Mouse (Mus musculus) embryonic facial prominence, embryonic 15.5 days (tissue): ENCODE results near the gene Zfp692. TPM values are rescaled to one million over a fixed set of nuclear protein-coding genes. Genes with fewer than 3 reads are reported as not detected.
"Not testable (repeated sequence)": the region's sequence is repeated elsewhere in the genome, so short reads cannot be mapped to it uniquely, and the experiment has no call there.

ENCODE experiments used
- ATAC-seq: fragments of 200-750 bp; cut with Nextera tagmentation; 2 replicates; pipeline ENCODE4 v1.8.0; 2017; ENCODE audit warnings: low read depth, moderate TSS enrichment; ENCODE audit not compliant: insufficient number of reproducible peaks, low FRiP score, low TSS enrichment
- H3K27ac ChIP-seq: fragments of 300-500 bp; sonication (generic); replicated peaks from 2 replicates; pipeline ENCODE4 v1.5.1; 2015; ENCODE audit warnings: mild to moderate bottlenecking, inconsistent platforms
- H3K27me3 ChIP-seq: fragments of 300-500 bp; sonication (generic); 2 replicates; pipeline ENCODE4 v1.6.1; 2015; ENCODE audit warnings: inconsistent platforms
- H3K36me3 ChIP-seq: fragments of 300-500 bp; sonication (generic); 2 replicates; pipeline ENCODE4 v1.6.1; 2015; ENCODE audit warnings: mild to moderate bottlenecking, inconsistent platforms
- H3K4me1 ChIP-seq: fragments of 300-500 bp; sonication (generic); 2 replicates; pipeline ENCODE4 v1.6.1; 2015; ENCODE audit warnings: inconsistent platforms
- H3K4me2 ChIP-seq: fragments of 300-500 bp; sonication (generic); replicated peaks from 2 replicates; pipeline ENCODE4 v1.6.1; 2015; ENCODE audit warnings: mild to moderate bottlenecking, inconsistent platforms
- H3K4me3 ChIP-seq: fragments of 300-500 bp; sonication (generic); replicated peaks from 2 replicates; pipeline ENCODE4 v1.5.1; 2015; ENCODE audit warnings: mild to moderate bottlenecking, inconsistent platforms
- H3K9ac ChIP-seq: fragments of 300-500 bp; sonication (generic); 2 replicates; pipeline ENCODE4 v1.6.1; 2015; ENCODE audit warnings: inconsistent platforms
- H3K9me3 ChIP-seq: fragments of 300-500 bp; sonication (generic); replicated peaks from 2 replicates; pipeline ENCODE4 v1.6.1; 2016; ENCODE audit warnings: inconsistent platforms
- WGBS: fragments of 180-500 bp; shearing (Covaris S2); methylation state at CpG from one replicate; pipeline ENCODE4 v1.1.7; 2015; 5-methylcytosine and 5-hydroxymethylcytosine counted together
- polyA plus RNA-seq: library from polyadenylated mRNA; unstranded; fragments of >200 nt; fragmentation: Nextera tagmentation; extraction: Ambion mirVana; gene quantifications from 2 replicates; pipeline ENCODE4 v1.2.1, GENCODE M21; 2015

Gene Zfp692
- polyA plus RNA-seq, 1 experiment from 2014 or later = 37.1 TPM

DNA sequence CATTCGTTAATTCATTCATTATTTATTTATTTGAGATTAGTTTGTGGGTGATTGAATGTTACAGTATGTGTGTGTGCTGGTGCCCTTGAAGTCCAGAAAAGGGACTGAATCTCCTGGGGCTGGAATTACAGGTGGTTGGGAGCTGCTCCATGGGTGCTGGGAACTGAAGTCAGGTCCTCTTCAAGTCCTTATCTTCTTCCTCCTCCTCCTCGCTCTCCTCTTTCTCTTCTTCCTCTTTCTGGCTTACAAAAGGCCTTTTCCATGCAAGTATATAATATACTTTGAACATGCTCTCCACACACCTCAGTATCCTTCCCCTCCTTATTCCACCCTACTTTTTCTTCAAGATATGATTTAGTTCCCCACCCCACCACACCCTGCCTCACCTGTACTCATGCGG is 50.2 kb downstream of the Zfp692 start:
- H3K27me3 ChIP-seq = no peaks in the 10 kb centered on the region
- H3K4me2 ChIP-seq = no peak overlapping the region
- no peaks in the 10 kb centered on the region for H3K4me1 ChIP-seq
- no peaks in the 10 kb centered on the region for H3K9me3 ChIP-seq
- no peak overlapping the region for H3K4me3 ChIP-seq
- H3K9ac ChIP-seq = no peak overlapping the region
- WGBS = 87% methylated on average over 3 of the region's 3 CpGs
- H3K36me3 ChIP-seq = no peaks in the 10 kb centered on the region
- no peak for ATAC-seq
- no peak overlapping the region for H3K27ac ChIP-seq

DNA sequence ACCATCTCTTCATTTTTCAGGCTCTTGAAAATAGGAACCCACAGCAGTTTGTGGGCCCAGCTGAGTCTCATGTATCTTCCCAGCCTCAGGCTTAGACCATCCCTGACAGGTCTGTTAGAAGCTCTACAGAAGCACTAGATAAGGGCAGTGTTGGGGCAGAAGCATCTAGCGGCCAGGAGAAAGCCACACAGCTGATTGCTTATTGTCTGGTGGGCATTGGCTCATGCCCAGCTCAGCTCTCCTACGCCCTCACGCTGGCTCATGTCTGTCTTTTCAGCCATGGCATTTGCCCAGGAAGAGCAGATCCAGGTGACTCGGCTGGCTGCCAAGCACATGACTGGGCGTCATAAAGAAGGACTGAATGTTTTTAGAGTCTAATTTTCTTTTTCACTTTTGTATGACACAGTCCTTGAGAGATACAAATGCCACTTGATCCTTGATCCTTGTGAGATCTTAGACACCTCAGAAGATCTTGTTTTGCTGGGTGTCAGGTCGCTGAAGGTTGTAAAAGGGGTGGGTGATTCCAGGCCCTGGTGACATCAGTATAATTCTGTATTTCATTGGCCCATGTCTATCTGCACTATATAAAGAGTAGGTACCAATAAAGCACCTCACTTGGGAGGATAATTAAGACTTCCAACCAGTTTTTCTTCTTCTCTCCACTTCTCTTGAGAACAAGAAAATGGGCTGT is 51.1 kb downstream of the Zfp692 start:
- H3K36me3 ChIP-seq = no peaks in the 10 kb centered on the region
- no peaks in the 10 kb centered on the region for H3K9me3 ChIP-seq
- no peaks in the 10 kb centered on the region for H3K27me3 ChIP-seq
- no peak overlapping the region for H3K4me2 ChIP-seq
- no peaks in the 10 kb centered on the region for H3K4me1 ChIP-seq
- WGBS = 76% methylated on average over 6 of the region's 6 CpGs
- H3K4me3 ChIP-seq = no peak overlapping the region
- no peak for ATAC-seq
- no peak overlapping the region for H3K27ac ChIP-seq
- no peak overlapping the region for H3K9ac ChIP-seq

DNA sequence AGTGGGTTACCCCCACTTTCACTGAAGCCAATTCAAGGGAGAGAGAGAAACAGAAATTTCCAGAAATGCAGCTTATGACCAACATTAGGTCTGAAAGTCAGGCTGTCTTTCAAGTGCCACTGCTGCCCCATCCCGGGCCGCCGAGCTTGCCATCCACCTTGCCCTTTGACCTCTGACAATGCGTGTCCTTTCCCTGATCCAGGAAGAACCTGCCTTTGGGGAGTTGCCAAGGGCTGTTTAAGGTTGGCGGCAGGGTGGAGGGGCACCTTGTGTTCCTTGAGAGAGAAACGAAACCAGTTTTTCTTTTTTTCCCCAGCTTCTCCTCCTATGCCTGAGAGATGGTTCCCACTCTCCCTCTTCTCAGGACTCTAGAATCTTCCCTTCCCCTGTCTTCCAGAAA is 55.7 kb downstream of the Zfp692 start:
- not testable (repeated sequence) for H3K9ac ChIP-seq, H3K4me3 ChIP-seq, H3K9me3 ChIP-seq, H3K4me2 ChIP-seq, H3K36me3 ChIP-seq, H3K27ac ChIP-seq, H3K27me3 ChIP-seq, ATAC-seq, H3K4me1 ChIP-seq
- no CpG with 5 or more reads among the region's 6 CpGs for WGBS

Other genes with a start within 250 kb of the Zfp692 start
- 0.14 TPM in 1 of 2 replicates, not detected in the other for gene Gm12248, start 213.9 kb upstream of the Zfp692 start, polyA plus RNA-seq
- 96.3 and 97.5 TPM in 2 replicates for gene Cnot8, start 202.9 kb upstream of the Zfp692 start, polyA plus RNA-seq
- gene Gemin5, start 138.5 kb upstream of the Zfp692 start, polyA plus RNA-seq = 16.1 and 16.6 TPM in 2 replicates
- gene Mrpl22, start 135.4 kb upstream of the Zfp692 start, polyA plus RNA-seq = 107 and 115 TPM in 2 replicates
- 8.5 and 9.0 TPM in 2 replicates for gene Igtp, start 107.5 kb upstream of the Zfp692 start, polyA plus RNA-seq
- 3.6 and 4.7 TPM in 2 replicates for gene Irgm2, start 107.5 kb upstream of the Zfp692 start, polyA plus RNA-seq
- 2.0 and 2.4 TPM in 2 replicates for gene 4930438A08Rik, start 32.3 kb upstream of the Zfp692 start, polyA plus RNA-seq
- 39.6 and 41.0 TPM in 2 replicates for gene Zfp672, start 23.3 kb downstream of the Zfp692 start, polyA plus RNA-seq
- gene Sh3bp5l, start 23.7 kb downstream of the Zfp692 start, polyA plus RNA-seq = 34.0 and 38.7 TPM in 2 replicates
- gene Lypd8, start 72.0 kb downstream of the Zfp692 start, polyA plus RNA-seq = 0.20 and 0.35 TPM in 2 replicates
- not detected in 2 replicates for gene 1810065E05Rik, start 114.0 kb downstream of the Zfp692 start, polyA plus RNA-seq
- gene Gm12253, start 125.5 kb downstream of the Zfp692 start, polyA plus RNA-seq = not detected in 2 replicates
- gene Lypd9, start 145.9 kb downstream of the Zfp692 start, polyA plus RNA-seq = not detected in 2 replicates
- 0.24 and 0.29 TPM in 2 replicates for gene Olfr30, start 155.2 kb downstream of the Zfp692 start, polyA plus RNA-seq
- gene Olfr332, start 185.5 kb downstream of the Zfp692 start, polyA plus RNA-seq = 0.11 and 0.31 TPM in 2 replicates
- not detected in 2 replicates for gene Olfr331, start 195.5 kb downstream of the Zfp692 start, polyA plus RNA-seq
- gene Olfr330, start 227.8 kb downstream of the Zfp692 start, polyA plus RNA-seq = 0.14 and 0.36 TPM in 2 replicates
- 0.16 TPM in 1 of 2 replicates, not detected in the other for gene Olfr329-ps, start 239.4 kb downstream of the Zfp692 start, polyA plus RNA-seq
- 0.08 TPM in 1 of 2 replicates, not detected in the other for gene Olfr328, start 248.6 kb downstream of the Zfp692 start, polyA plus RNA-seq